Mouse (Mus musculus): ENCODE measurements around the gene Gm2115. TPM values are rescaled to one million over a fixed set of nuclear protein-coding genes. Genes with fewer than 3 reads are reported as not detected.

The Gm2115 gene
- total RNA-seq (2022): 10 to 100 TPM; 56.1 to 86.9 (median 68.5) TPM

DNA sequence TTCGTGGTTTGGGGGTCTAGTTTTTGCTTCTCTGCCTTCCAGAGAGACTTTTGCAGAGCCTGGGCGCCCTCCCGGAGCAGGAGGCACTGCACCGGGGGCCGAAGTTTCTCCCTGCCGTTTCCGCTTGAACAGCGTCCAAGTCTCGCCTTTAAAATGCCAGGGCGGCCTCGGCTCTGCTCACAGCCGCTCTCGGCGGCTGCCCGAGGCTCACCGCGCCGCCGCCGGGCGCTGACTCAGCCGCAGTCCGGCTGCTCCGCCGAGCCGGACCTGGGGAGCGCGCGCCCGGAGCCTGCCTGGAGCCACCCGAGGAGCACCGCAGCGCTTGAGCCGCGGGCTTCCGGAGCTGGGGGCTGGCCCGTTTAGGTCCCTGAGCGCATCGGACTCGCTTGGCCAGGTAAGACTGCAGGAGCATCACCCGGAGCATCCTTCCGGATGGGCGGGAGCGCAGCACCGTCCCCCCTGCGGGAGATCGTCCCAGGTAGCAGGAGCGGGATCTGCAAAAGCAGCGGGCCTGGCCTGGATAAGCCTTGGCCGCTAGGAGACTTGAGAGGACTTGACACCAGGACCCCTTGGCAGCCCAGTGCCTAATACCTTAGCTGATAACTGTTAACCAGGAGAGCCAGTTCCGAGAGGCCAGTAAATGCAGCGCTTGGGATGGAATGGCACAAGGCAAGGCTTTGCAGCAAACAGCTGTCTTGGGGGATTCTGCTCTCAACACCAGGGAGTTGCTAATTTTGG is at the start of gene Gm2115:
TSS of gene Gm2115 (plus strand) at position 159 of the 738 bp plus-strand sequence.
- peak; percentile 13 to 48 for DNase-seq (ENCODE audit: low spot score in 2 of 2)

DNA sequence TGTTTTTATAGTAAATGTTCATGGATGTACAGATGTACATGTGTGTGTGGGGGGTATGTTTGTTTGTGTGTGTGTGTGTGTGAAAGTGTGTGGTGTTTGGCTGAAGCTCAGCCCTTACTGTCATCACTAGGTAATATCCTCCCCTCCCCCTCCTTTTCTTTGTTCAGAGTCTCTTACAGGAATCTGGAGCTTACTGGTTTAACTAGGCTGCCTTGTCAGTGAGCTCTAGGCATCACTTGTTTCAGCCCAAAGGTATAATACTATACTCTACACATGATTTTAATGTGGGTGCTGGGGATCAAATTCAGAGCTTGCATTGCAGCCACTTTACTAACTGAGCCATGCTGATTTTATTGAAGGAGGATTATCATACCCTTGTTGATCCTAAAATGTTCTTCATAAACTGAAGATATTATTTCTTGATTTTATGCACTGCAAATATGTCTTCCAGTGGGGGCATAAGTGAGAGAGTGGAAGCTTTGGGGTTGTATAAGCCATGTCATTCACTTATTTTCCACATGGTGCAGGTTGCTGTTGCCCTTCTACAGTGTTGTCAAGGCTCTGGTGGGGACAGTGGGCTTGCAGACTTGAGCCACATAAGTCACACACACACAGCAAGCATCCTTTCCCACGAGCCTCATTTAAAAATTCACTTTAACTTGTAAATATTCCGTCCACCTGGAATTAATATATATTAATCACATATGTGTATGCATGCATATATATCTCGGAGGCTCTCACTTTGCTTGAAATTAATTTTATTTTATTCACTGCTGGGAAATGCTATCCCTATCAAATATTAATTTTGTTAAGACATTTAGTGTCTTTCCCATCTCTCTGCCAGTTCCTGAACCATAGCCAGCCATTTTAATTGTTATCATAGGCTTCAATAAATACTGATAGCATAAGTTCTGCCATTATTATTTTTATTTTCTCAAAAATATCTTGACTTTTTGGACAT is 45.0 kb upstream of the Gm2115 start:
- DNase-seq (ENCODE audit: low spot score in 2 of 2): no peak

DNA sequence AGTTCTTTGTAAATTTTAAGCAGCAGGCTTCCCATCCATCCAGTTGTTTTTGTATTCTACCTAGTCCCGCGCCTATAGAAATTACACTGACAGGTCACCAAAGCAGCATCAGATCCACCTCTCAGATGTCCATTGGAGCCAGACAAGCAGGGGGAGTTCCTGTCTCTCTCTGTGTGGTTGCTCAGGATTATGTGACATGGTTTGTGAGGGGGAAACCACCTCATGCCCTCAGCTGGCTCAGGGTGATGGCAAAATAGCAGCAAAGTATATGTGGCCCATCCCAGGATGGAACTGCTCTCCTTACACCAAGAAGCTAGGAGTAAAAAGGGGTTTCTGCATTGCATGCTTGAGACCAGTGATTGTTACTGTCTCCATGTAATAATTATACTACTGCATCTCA is 42.3 kb upstream of the Gm2115 start:
- no peak for DNase-seq (ENCODE audit: low spot score in 2 of 2)

DNA sequence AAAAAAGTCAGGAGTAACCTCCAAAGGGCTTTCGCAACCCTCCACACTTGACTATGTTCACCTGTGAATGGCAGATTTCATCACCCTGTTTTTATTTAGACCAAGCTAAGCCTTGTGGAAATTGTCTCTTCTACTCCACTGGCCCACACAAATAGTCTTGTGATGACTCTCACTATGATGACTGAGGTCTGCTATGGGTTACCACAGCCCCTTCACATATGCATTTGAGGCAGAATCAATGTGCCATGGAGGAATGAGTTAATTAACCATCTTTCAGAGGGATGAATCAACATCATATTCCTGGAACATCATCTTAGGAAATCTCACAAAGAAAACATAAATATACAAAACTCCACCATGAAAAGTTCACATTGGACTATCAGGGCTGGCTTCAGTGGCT is 25.6 kb upstream of the Gm2115 start:
- no peak for DNase-seq (ENCODE audit: low spot score in 2 of 2)

DNA sequence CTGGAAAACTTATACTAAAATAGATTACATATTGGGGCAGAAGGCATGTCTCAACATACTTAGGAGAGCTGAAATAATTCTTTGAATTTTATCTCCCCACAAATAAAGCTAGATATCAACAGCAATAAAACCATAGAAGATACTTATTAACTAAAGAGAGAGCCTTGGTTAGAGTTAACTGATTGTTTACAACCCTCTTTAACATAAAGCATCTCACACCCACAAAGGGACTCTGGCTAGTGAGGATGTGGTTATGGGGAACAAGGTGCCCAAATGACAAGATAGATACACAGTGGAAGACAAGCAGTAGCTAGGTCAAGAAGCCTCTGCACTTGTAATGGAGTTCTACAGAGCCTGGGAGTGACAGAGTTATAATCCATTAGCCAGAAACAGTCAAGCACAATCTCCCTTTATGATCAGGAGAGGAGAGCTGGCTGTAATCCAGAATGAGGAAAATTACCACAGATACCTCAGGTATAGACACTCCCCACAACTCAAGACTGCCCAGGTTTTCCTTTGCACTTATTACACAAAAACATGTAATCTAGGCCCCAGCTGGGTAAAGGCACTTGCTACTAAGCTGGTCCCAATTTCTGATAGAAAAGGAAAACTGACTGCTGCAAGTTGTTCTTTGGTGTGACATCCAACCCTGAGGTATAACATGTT is 10.1 kb upstream of the Gm2115 start:
- DNase-seq (ENCODE audit: low spot score in 2 of 2): no peak

DNA sequence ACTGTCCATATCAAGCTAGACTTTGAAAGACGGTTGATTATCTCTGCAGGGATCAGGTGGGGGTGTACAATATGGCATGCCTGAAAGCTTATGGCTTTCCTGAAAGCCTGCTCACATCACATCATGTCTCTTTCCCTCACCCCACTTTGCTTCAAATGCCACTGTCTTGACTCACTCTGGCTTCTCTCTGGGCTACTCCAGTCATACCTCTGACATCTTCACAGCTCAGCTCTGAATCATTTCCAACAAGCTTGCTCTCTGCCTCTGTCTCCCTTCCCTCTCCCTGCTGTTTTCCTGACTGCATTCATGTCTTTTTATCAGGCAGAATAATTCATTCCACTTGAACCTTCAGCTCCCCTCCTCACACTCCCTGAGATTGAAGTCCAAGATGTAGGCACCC is 7.4 kb upstream of the Gm2115 start:
- no peak for DNase-seq (ENCODE audit: low spot score in 2 of 2)

DNA sequence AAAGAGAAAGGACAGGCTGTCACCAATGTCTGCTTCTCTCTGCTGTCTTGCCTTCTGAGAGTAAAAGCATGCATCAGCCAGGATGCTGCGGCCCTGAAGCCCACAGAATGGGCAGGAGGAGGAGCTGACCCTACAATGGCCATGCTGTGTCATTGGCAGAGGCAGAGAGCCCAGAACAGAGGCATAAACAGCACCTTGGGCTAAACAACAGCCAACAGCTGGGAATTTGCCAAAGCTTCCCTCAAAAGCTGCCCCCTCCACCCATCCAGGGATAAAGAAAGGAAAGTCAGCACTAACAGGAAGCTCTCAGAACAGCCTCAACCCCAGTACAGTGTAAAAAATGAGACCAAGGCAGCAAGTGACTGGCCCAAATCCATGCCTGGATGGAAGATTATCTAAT is 6.3 kb upstream of the Gm2115 start:
- peak; percentile 55 to 61 for DNase-seq (ENCODE audit: low spot score in 2 of 2)

DNA sequence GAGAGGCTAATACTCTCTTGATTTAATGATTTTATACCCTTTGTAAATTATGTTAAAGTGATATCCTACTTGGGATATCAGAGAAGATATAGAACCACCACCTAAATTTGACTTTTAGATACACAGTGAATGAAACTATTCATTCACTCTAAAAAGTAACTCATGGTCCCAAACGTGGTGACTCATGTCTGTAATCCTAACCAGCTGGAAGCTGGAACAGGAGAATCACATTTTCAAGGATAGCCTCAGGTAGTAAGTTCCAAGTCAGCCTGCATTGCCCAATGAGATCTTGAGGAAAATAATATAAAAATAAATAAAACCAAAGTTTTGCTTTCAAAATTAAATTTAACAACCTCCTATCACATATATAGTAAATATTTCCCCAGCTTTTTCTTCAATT is 2.6 kb upstream of the Gm2115 start:
- DNase-seq (ENCODE audit: low spot score in 2 of 2): no peak

DNA sequence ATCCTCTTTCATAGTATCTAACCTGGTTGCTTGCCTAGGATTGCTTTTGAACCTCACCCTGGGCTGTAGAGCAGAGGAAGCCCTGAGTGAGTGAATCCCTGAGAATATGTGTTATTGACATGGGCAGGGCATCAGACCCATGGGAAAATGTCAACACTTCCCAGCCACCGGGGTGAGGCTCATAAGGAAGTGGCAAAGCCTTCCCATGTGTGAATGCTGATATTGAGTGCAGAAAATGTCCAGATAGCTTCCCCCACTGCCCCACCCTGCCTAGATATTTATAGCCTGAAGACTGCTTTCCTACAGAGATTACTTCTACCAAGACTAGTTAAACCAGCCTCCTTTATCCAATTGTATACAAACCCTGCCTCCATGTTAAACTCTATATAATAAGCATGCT is 4.0 kb downstream of the Gm2115 start:
- DNase-seq (ENCODE audit: low spot score in 2 of 2): no peak

DNA sequence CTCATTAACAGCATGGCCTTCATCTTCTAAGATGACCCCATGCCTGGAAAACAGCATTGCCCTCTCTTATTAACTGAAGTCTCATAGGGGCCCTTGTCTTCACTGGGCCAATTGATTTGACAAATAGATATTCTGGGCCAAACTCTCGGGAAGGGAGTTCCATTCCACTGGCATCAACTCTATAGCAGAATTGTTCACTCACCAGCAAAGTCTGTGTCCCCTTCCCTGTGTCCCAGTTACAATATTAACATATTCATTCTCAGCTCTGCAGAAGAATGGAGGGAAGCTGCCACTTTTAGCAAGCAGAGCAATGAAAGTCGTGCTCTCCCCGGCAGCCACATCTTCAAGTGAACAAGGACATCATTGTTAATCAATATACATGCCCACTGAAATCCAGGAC is 5.9 kb downstream of the Gm2115 start:
- no peak for DNase-seq (ENCODE audit: low spot score in 2 of 2)

DNA sequence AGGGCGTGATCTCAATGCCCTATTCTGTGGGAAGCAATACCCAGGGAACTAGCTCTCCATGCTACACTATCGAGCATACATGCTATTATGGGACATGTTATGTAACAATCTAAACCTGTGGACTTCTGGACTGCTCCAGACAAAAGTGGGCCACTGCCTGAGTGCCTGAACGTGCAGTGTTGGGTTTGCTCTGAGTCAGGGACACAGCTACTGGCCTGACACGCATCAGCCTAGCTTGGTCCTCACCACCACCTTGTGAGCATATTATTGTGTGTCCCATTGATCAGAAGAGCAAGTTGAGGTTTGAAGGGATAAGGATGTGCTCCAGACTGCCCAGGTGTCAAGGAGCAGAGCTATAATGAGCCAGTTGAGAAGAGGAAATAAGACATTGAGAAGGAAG is 16.2 kb downstream of the Gm2115 start:
- no peak for DNase-seq (ENCODE audit: low spot score in 2 of 2)

DNA sequence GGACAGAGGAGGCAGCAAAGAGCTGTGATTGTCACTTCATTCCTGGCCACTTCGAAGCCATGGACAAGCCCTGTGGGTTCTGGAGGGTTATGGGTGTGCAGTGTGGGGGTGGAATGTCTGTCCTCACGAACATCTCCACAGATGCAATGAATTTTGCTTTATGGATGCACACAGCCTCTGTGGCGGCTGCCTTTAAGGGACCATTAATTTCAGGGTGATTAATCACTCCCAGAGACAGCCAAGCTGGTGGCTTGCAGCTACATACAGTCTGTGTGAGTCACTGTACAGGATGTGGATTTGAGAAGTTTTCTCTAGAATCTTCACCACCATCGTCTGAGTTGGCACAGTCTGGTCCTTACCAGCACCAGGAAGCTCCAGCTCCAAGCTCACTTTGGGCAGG is 17.9 kb downstream of the Gm2115 start:
- no peak for DNase-seq (ENCODE audit: low spot score in 2 of 2)

DNA sequence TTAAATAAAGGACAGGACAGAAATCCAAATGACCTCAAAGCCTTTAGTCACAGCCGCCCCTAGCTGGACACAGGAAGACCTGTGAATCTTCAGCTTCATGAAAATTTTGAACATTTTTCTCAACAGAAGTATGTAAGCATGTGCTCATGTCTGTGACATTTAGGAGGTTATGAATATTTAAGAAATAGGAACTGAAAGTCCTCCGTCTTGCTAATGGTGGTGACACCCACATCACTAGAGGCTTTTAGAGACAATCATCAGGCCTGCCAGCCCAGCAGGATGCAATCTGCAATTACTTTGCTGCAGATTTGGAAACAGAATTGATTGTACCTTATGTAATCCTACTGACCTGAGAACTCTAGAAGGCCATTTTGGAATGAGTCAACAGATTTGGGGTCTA is 22.7 kb downstream of the Gm2115 start:
- no peak for DNase-seq (ENCODE audit: low spot score in 2 of 2)

DNA sequence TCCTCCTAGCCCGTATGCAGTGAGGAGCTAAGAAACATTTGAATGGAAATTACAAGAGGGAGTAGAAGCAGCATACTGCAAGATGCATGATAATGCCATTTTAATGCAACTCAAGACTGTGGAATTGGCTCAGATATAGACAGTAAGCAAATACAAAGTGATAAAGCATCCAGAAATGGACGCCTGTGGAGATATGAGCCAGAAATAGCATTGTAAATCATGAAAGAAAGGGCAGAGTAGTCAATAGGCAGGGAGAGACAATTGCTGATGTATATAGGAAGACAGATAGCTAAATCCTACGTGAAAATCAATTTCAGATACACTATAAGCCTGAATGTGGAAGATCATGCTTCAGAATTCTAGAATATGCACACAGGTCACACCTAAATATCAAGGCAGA is 26.5 kb downstream of the Gm2115 start:
- DNase-seq (ENCODE audit: low spot score in 2 of 2): no peak

DNA sequence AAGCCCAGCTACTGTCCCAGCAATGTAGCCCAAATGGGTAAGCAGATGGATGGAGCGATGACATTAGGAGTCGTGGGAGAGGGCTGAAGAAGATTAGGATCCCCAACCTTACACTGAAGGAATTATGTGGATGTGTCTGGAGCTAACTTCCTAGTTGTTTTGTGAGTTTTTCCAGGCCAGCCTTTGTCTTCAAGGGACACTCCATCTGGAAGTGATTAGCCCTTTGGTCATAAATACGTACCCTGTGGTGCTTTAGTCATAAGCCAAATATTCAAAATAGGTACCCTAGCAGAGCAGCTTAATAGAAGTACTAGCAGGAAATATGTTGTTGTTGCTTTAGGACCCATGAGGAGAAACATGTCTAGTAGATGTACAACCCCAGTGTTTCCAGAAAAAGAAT is 28.6 kb downstream of the Gm2115 start:
- no peak for DNase-seq (ENCODE audit: low spot score in 2 of 2)

DNA sequence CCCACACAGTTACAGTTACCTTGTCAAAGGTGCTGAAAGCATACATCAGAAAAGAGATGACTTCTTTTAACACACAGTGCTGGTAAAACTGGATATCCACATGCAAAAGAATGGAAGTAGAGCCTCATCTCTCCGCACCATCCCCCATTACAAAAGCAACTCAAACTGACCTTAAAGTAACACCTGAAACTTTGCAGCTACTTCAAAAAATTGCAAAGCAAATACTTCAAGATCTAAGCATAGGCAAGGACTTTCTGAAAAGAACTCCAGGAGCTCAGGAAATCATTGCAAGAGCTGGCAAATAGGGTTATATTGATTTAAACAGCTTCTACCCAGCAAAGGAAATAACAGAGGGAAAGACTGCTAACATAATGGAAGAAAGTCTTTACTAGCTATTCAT is 31.7 kb downstream of the Gm2115 start:
- DNase-seq (ENCODE audit: low spot score in 2 of 2): no peak

DNA sequence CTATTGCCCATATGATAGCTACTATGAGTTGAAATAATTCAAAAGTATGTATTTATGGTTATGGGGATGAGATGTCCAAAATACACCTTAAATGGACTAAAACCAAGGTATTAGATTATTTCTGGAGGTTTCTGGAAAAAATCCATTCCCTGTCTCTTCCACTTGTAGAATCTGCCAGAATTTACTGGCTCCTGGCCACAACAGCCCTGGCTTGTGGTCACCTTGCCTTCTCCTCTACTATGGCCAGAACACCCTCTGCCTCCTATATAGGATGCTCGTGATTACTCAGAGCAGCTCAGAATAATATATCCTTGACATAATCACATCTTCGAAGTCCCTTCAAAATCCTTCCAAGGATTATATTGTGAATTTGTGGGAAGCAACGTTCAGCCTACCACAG is 35.5 kb downstream of the Gm2115 start:
- no peak for DNase-seq (ENCODE audit: low spot score in 2 of 2)

DNA sequence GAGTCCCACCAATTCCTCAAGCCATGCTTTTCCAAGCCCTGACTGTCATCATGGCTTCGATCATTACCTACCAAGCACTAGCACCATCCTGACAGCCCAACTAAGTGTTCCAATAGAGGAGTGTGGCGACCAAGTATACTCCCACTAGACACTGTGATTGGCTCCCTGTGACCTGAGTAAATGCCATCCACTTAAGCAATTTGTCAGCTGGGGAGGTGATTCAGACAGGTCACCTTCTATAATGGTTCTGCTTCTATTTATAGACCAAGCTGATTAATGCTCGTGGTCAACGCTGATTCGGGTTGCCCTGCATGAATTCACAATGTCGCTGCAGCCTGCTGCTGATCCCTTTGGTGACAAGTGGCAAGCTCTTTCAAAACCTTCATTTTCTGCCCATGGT is 37.4 kb downstream of the Gm2115 start:
- no peak for DNase-seq (ENCODE audit: low spot score in 2 of 2)

DNA sequence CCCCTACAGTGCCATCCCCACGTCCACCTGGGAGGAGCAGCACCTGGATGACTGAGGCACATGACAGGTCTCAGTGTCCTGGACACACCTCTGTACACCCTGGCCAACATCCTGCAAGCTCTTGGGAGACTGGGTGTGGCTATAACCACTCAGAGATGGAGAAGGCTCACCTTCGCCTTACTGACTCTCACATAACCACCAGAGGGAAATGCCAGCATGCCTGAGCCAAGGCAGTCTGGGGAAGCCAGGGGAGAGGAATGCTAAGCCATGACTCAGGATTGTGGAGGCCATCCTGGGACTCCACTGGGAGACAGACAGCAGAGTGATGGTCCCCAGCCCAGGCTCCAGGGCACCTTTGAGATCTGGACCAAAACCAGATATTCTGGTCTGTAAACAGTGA is 48.3 kb downstream of the Gm2115 start:
- no peak for DNase-seq (ENCODE audit: low spot score in 2 of 2)

DNA sequence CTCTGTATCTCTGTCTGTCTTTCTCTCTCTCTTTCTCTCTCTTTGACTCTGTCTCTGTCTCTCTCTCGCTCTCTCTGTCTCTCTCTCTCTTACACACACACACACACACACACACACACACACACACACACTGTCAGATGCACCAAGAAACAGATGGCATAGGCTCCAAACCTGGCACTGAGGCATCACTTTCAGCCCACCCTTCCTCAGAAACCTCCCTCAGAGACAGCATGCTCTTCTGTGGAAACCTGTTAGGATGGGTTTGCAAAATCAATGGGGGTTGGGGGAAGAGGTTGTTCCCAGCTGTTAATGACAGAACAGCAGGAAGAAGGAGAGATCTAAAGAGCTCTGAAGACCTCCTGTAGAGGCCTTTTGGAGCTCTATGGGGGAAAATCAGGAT is 50.1 kb downstream of the Gm2115 start:
- DNase-seq (ENCODE audit: low spot score in 2 of 2): peak; percentile 50 to 56

DNA sequence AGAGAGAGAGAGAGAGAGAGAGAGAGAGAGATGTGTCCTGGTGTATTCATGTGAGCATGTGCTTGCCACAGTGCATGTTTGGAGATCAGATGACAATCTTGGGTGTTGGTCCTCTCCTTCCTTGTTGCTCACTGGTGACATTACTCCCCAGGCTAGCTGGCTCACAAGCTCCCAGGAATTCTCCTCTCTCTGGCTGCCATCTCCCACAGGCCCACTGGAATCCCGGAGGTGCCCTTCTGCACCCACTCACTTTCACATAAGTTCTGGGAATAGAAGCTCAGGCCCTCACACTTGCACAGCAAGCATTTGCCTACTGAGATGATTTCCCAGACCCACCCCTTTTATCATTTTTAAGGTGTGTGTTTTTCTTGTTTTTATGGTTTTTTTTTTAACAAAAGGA is 51.0 kb downstream of the Gm2115 start:
- no peak for DNase-seq (ENCODE audit: low spot score in 2 of 2)

DNA sequence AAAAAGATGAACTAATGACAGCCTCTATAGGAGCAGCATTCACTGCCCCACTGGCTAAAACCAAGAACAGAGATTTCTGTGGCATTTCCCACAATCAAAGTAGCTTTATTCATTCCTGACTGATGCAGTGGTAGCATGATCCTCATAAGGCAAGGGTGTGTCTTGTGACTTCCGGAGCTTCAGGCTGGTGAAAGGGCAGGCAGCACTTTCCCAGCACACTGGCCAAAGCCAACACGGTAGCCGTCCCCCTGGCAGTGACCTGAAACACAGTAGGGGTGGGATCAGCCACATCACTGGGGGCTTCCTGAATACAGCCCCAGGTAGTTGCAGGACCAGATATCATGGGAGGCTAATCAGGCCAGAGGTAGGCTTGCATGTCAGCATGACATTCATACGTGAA is 56.3 kb downstream of the Gm2115 start:
- DNase-seq (ENCODE audit: low spot score in 2 of 2): no peak
